ENCODE assay signal across 12 mouse cellular contexts in the genomic region with DNA sequence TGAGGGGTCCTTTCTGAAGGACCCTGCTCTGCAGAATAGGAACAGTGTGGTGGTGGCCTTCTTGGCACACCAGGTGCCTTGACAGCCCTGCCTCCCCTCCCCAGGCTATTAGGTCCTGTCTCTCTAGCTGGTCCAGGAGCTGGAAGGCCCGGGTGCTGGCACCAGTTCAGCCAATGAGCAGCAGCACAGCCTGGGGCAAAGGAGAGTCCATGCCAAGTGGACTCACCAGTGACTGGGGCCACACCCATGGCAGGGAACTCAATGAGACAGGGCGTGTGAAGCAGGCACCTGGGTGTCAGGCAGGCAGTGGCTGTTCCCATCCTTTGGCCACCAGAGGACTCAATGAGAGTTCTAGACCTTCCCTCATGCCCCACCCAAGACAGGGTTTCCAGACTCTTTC. TPM values are rescaled to one million over a fixed set of nuclear protein-coding genes. Genes with fewer than 3 reads are reported as not detected.
DNase-seq lines count a peak whose midpoint lies in the region; ATAC-seq and TF ChIP-seq lines count a peak whose summit lies in the region.
"Had no signal": no experiment of that assay in that cellular context is flagged by ENCODE, and none has a peak within 500 bp of the region (broad histone marks: within the 10 kb centered on the region; RNA-seq: fewer than 3 reads in every experiment).

No protein-coding gene starts in this region.

- TF ChIP-seq CTCF in liver, postnatal 0 days (IDR thresholded peaks at IDR 0.05; ENCODE audit: low read depth) = no peak

- H3K4me3 ChIP-seq in liver, postnatal 0 days (ENCODE audit: low read depth, low read length) = no peak overlapping the region
- H3K4me3 ChIP-seq in liver, embryonic 11.5 days (ENCODE audit: low read depth, low read length) = no peak overlapping the region
- H3K4me3 ChIP-seq in hindbrain, embryonic 16.5 days (ENCODE audit: low read length) = no peak overlapping the region
- H3K4me3 ChIP-seq: heart, embryonic 15.5 days; intestine, embryonic 15.5 days; limb, embryonic 13.5 days; midbrain, embryonic 10.5 days had no signal

- peak; percentile 65 for DNase-seq in cerebellum, adult 11 months
- no peak for DNase-seq in liver, postnatal 0 days
- DNase-seq in liver, embryonic 11.5 days (ENCODE audit: low spot score) = no peak
- DNase-seq in cerebellum, adult 9-10 months = peak; percentile 78
- peak; percentile 27 for DNase-seq in lung, postnatal 36 days
- no peak for DNase-seq in gastrocnemius, adult 18-20 months (ENCODE audit: low spot score)

- no peaks in the 10 kb centered on the region for H3K9me3 ChIP-seq in liver, postnatal 0 days (ENCODE audit: low read length)
- no peaks in the 10 kb centered on the region for H3K9me3 ChIP-seq in liver, embryonic 11.5 days (ENCODE audit: control insufficient read depth, low read length)
- H3K9me3 ChIP-seq in hindbrain, embryonic 16.5 days (ENCODE audit: control insufficient read depth, low read length) = no peaks in the 10 kb centered on the region
- H3K9me3 ChIP-seq: heart, embryonic 15.5 days; intestine, embryonic 15.5 days; limb, embryonic 13.5 days; midbrain, embryonic 10.5 days had no signal

- H3K36me3 ChIP-seq in liver, postnatal 0 days (replicated peaks; ENCODE audit: insufficient read depth, low read length) = no peaks in the 10 kb centered on the region
- no peaks in the 10 kb centered on the region; the same call in 1 of the 2 replicates for H3K36me3 ChIP-seq in liver, embryonic 11.5 days (ENCODE audit: control insufficient read depth, insufficient read depth, low read length)
- H3K36me3 ChIP-seq in hindbrain, embryonic 16.5 days (ENCODE audit: control insufficient read depth, insufficient read depth, low read length) = peaks cover 9% of the 10 kb centered on the region; the same call in 1 of the 2 replicates

- H3K4me2 ChIP-seq in liver, postnatal 0 days (ENCODE audit: low read depth, low read length) = no peak overlapping the region
- no peak overlapping the region for H3K4me2 ChIP-seq in liver, embryonic 11.5 days
- H3K4me2 ChIP-seq in hindbrain, embryonic 16.5 days (ENCODE audit: low read length) = no peak overlapping the region
- H3K4me2 ChIP-seq: heart, embryonic 15.5 days; intestine, embryonic 15.5 days; limb, embryonic 13.5 days had no signal

- no peak for TF ChIP-seq EP300 in liver, postnatal 0 days (IDR thresholded peaks at IDR 0.05; ENCODE audit: low read depth)

- no peak overlapping the region for H3K27ac ChIP-seq in liver, postnatal 0 days (ENCODE audit: low read depth)
- no peak overlapping the region for H3K27ac ChIP-seq in liver, embryonic 11.5 days (ENCODE audit: low read depth, low read length)
- H3K27ac ChIP-seq in hindbrain, embryonic 16.5 days (ENCODE audit: low read depth, low read length) = no peak overlapping the region
- H3K27ac ChIP-seq: heart, embryonic 15.5 days; intestine, embryonic 15.5 days; limb, embryonic 13.5 days; midbrain, embryonic 10.5 days had no signal

- peaks cover 7% of the 10 kb centered on the region for H3K4me1 ChIP-seq in liver, postnatal 0 days (ENCODE audit: insufficient read depth)
- H3K4me1 ChIP-seq in liver, embryonic 11.5 days (replicated peaks; ENCODE audit: control insufficient read depth, insufficient read depth, low read length) = no peaks in the 10 kb centered on the region
- peaks cover 7% of the 10 kb centered on the region for H3K4me1 ChIP-seq in hindbrain, embryonic 16.5 days (ENCODE audit: control insufficient read depth, insufficient read depth, low read depth, low read length)

- H3K9ac ChIP-seq in liver, postnatal 0 days (replicated peaks) = no peak overlapping the region
- no peak overlapping the region for H3K9ac ChIP-seq in liver, embryonic 11.5 days (ENCODE audit: low read depth, low read length)
- H3K9ac ChIP-seq in hindbrain, embryonic 16.5 days (ENCODE audit: low read depth, low read length) = no peak overlapping the region
- H3K9ac ChIP-seq: heart, embryonic 15.5 days; intestine, embryonic 15.5 days; limb, embryonic 13.5 days had no signal

- no peak for ATAC-seq in cerebellum, adult (ENCODE audit: insufficient number of reproducible peaks, low FRiP score, low TSS enrichment)
- peak; percentile 38; the same call in 1 of the 2 replicates for ATAC-seq in liver, postnatal 0 days
- no peak for ATAC-seq in liver, embryonic 11.5 days (replicated peaks; ENCODE audit: low FRiP score)
- ATAC-seq in hindbrain, embryonic 16.5 days = no peak
- ATAC-seq: intestine, embryonic 15.5 days had no signal

- 67% methylated on average over 2 of the region's 2 CpGs for WGBS in liver, postnatal 0 days (ENCODE audit: insufficient replicate concordance)
- WGBS in liver, embryonic 11.5 days = 81% methylated on average over 2 of the region's 2 CpGs
- WGBS in hindbrain, embryonic 16.5 days = 75% methylated on average over 2 of the region's 2 CpGs

- H3K27me3 ChIP-seq in liver, postnatal 0 days (ENCODE audit: insufficient read depth, low read length) = no peaks in the 10 kb centered on the region
- no peaks in the 10 kb centered on the region for H3K27me3 ChIP-seq in liver, embryonic 11.5 days (replicated peaks; ENCODE audit: control insufficient read depth, insufficient read depth, low read length)
- H3K27me3 ChIP-seq in hindbrain, embryonic 16.5 days (replicated peaks; ENCODE audit: control insufficient read depth, insufficient read depth, low read length) = no peaks in the 10 kb centered on the region
- H3K27me3 ChIP-seq: heart, embryonic 15.5 days; intestine, embryonic 15.5 days; limb, embryonic 13.5 days had no signal

RNA-seq across cellular contexts. Expression of a gene that starts 12.3 kb away (rescaled TPM):
- polyA plus RNA-seq in liver, postnatal 0 days (2015; fragmentation: Nextera tagmentation; extraction: Ambion mirVana) = 9.7 and 10.2 TPM in 2 replicates
- 25.0 and 28.6 TPM in 2 replicates for polyA plus RNA-seq in liver, embryonic 11.5 days (2014; fragmentation: Nextera tagmentation; extraction: Ambion mirVana)
- total RNA-seq in gastrocnemius, adult 18-20 months (2021) = 1 to 10 TPM; 5.7 to 6.5 TPM
- 61.8 and 64.9 TPM in 2 replicates for polyA plus RNA-seq in hindbrain, embryonic 16.5 days (2015; fragmentation: Nextera tagmentation; extraction: Ambion mirVana)

RNA-seq across cellular contexts. Expression of a gene that starts 23.0 kb away (rescaled TPM):
- 3.3 and 4.2 TPM in 2 replicates for polyA plus RNA-seq in liver, postnatal 0 days (2015; fragmentation: Nextera tagmentation; extraction: Ambion mirVana)
- 2.2 and 2.5 TPM in 2 replicates for polyA plus RNA-seq in liver, embryonic 11.5 days (2014; fragmentation: Nextera tagmentation; extraction: Ambion mirVana)
- 10 to 100 TPM; 79.0 to 81.8 TPM for total RNA-seq in gastrocnemius, adult 18-20 months (2021)
- polyA plus RNA-seq in hindbrain, embryonic 16.5 days (2015; fragmentation: Nextera tagmentation; extraction: Ambion mirVana) = 4.6 and 4.7 TPM in 2 replicates

RNA-seq across cellular contexts. Expression of a gene that starts 39.2 kb away (rescaled TPM):
- polyA plus RNA-seq in liver, postnatal 0 days (2015; fragmentation: Nextera tagmentation; extraction: Ambion mirVana) = 0.09 and 0.13 TPM in 2 replicates
- 0.27 and 0.43 TPM in 2 replicates for polyA plus RNA-seq in liver, embryonic 11.5 days (2014; fragmentation: Nextera tagmentation; extraction: Ambion mirVana)
- under 1 TPM; 0.50 to 0.76 TPM for total RNA-seq in gastrocnemius, adult 18-20 months (2021)
- polyA plus RNA-seq in hindbrain, embryonic 16.5 days (2015; fragmentation: Nextera tagmentation; extraction: Ambion mirVana) = 44.1 and 58.7 TPM in 2 replicates

Comparison
In these comparisons a context has a peak if more than half of its experiments do, and no peak if none do; other contexts are left out.
1. DNase-seq: peak in cerebellum, adult 11 months (single experiment), cerebellum, adult 9-10 months (single experiment) and lung, postnatal 36 days (single experiment); none in liver, postnatal 0 days (single experiment), liver, embryonic 11.5 days (single experiment) and gastrocnemius, adult 18-20 months (single experiment).
2. RNA of a gene that starts 39.2 kb away (polyA plus RNA-seq): 44.1 to 58.7 TPM in hindbrain, embryonic 16.5 days; 0.27 to 0.43 TPM in liver, embryonic 11.5 days and 0.09 to 0.13 TPM in liver, postnatal 0 days; every median in the first group is over 10 times any median in the second.